Mouse (Mus musculus): ENCODE results near the gene Lag3.

The Lag3 gene

GRCm38 (mm10) chr6:124858561-124859318, 52.8 kb downstream of the Lag3 start:
- DNase-seq: no peak

GRCm38 (mm10) chr6:124857840-124858530, 53.5 kb downstream of the Lag3 start:
- DNase-seq: no peak

GRCm38 (mm10) chr6:124856916-124857839, 54.3 kb downstream of the Lag3 start, which contains the start of gene P3h3:
TSS of gene P3h3 (minus strand) at chr6:124857752.
- peak; percentile 69 to 72 for DNase-seq

- no peak for DNase-seq
Observed at GRCm38 (mm10) chr6:124856321-124856720, 55.2 kb downstream of the Lag3 start.

GRCm38 (mm10) chr6:124854647-124855046, 56.9 kb downstream of the Lag3 start:
- no peak for DNase-seq
